Mouse (Mus musculus) liver (tissue): ENCODE measurements around the gene Btg1.

Experiments used
- DNase-seq: peaks from one replicate; pipeline ENCODE4 v3.0.0-alpha.2; 2020; ENCODE audit warnings: mixed read lengths

The Btg1 gene

DNA sequence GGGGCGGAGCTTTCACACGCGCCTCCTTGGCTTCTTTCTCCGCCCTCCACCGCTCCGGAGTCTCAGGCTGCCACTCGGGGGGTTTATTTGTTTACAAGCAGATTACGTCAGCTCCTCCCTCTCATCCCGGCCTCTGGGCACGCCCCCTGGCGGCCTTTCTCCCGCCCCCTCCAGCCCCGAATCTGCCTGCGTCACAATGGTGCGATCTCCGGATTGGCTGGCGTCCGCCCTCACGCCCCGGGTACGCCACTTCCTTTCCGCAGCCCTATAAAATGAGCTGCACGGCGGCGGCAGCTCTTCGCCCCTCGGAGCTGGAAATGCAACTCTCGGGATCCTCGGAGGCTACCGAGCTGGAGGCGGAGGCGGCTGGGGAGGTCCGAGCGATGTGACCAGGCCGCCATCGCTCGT is at the start of gene Btg1:
Gene Btg1 (plus strand): TSS at position 298 of the 408 bp plus-strand sequence.
- peak; percentile 99 for DNase-seq

DNA sequence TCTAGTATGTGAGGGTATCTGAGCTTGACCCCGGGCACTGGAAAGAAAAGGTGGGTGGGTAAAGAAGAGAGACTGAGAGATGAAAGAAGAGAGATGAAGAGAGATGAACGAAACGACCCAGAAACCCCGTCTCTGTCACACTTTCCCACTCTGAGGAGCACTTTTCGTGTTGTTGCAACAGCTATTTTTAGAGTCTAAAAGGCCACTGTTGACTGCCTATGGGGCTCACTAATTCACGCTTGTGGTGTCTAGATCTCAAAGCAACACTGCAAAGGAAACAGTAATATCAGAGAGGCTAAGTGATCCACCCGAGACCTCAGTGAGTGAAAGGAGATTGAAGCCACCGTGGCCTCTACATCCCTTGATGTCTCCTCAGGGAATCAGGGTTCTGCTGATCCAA is 47.3 kb upstream of the Btg1 start:
- DNase-seq = no peak

- DNase-seq = no peak
Measured at GRCm38 (mm10) chr10:96571176-96571575, 45.6 kb upstream of the Btg1 start.

- DNase-seq = no peak
Measured at GRCm38 (mm10) chr10:96574786-96575185, 42.0 kb upstream of the Btg1 start.

DNA sequence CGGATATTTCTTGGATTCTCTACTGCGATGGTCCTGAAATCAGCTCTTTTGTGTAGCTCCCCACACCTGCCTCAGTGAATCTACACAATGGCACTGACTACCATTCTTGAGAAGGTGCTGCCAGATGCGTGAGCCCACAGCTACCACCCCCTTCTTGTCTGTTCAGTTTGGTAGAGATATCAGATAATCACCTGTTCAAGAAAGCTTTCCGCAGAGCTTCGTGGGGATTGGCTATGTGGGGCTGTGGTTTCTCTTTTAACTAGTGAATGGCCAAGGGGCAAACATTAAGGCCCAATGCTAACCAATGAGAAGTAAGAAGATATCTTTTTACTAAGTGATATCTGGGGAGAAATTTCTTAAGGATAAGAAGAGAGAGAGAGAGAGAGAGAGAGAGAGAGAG is 41.5 kb upstream of the Btg1 start:
- DNase-seq = no peak

DNA sequence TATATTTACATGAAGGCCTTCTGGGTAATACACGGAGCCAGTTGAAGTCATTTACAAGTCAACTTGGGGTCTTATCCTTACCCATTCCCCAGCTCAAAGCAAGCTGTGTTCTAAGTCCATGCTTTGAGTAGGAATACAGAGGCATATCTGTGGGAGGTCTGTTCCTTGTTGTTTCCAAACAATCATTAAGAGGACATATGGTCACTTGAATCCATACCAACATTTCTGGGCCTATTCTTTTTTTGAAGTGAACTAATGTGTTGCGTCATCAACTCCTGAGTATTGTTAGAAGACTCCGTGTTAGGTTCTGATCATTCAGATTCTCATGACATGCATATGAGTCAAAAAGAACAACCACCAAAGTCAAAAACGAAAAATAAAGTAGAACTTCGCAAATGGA is 37.9 kb upstream of the Btg1 start:
- DNase-seq = no peak

- DNase-seq = no peak
Measured at GRCm38 (mm10) chr10:96579436-96579835, 37.4 kb upstream of the Btg1 start.

GRCm38 (mm10) chr10:96580246-96580645 is 36.6 kb upstream of the Btg1 start:
- no peak for DNase-seq

GRCm38 (mm10) chr10:96581232-96581631 is 35.6 kb upstream of the Btg1 start:
- no peak for DNase-seq

DNA sequence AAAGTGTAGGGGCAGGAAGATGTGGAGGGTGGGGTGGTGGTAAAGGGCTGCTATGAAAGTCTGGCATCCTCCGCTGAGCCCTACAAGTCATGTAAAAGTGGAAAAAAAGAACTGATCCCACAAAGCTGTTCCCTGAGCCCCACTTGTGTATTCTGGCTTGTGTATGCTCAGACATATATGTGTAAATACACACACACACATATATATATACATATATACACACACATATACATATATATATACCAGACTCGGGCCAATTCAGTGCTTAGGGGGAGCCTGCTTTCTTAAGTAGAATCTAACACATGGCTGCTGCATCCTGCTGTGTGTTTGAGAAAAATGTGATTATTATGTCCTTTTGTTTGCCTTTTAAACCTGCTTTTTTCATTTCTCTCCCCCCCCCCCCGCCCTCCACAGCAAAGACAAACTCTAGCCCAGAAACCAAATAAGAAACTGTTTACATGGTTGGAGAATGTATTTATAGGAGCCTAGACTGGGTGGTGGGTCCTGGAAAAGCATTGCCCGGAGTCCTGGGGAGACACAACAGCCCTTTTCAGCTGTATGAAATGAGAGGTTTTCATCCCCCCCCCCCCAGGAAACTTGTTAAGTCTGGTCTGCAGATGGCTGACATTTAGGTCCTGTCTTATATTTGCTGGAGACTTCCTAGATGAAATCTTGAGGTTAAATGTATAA is 30.5 kb upstream of the Btg1 start:
- DNase-seq = no peak

- DNase-seq = no peak
Measured at GRCm38 (mm10) chr10:96586881-96587217, 30.0 kb upstream of the Btg1 start.

DNA sequence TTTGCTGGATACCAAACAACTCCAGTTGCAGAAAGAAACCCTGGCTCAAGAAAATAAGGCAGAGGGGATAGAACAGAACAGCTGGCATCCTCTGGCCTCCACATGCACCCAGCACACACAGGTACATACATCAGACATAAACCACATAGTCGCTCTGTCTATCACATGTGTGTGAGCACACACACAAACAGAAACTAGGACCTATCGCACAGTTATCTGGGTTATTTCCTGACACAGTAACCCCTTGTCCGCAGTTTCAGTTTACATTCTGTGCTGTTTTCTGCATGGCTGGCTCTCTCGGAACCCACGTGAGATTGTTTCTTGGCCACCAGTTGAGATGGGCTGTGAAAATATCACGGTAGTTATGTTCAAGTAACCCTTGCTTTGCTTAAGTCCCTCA is 28.6 kb upstream of the Btg1 start:
- no peak for DNase-seq

GRCm38 (mm10) chr10:96589781-96590180 is 27.0 kb upstream of the Btg1 start:
- no peak for DNase-seq

- DNase-seq = no peak
Measured at GRCm38 (mm10) chr10:96592089-96592488, 24.7 kb upstream of the Btg1 start.

DNA sequence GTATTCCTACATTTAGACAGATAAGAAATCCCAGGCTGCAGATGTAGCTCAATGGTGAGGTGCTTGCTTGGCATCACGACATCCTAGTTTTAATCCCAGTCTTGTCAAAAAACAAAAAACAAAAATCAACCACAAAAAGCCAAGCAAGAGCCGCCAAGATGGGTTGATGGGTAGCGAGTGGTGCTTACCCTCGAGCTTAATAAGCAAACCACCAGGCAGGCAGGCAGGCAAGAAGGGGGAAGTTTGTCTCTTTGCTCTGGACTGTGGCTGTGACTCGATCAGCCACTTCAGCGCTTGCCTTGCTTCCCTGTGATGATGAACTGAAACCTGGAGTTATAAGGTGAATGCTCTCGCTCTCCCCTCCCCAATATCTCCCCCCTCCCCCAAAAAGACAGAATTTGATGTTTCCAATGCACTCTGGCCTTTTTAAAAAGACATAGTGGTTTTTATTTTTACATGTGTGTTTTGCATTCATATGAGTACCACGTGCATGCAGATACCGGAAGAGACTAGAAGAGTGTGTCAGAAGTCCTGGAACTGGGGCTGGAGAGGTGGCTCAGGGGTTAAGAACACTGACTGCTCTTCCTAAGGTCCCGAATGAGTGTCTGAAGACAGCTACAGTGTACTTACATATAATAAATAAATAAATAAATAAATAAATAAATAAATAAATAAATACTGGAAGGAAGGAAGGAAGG is 21.2 kb upstream of the Btg1 start:
- DNase-seq = no peak

GRCm38 (mm10) chr10:96596411-96596810 is 20.4 kb upstream of the Btg1 start:
- DNase-seq = no peak

DNA sequence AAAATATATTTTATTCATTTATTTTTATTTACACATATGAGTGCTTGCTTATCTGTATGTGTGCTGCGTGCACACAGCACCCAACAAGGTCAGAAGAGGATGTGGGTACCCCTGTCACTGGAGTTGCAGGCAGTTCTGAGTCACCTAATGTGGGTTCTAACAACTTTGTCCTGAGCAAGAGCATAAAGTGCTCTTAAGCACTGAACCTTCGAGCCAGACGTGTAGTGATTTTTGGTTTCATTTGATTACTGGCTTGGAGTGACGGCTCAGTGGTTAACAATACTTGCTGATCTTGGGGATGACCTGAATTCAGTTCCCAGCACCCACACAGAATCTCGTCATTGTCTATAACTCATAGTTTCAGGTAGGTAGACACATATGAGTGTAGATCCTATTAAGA is 17.2 kb upstream of the Btg1 start:
- DNase-seq = no peak

DNA sequence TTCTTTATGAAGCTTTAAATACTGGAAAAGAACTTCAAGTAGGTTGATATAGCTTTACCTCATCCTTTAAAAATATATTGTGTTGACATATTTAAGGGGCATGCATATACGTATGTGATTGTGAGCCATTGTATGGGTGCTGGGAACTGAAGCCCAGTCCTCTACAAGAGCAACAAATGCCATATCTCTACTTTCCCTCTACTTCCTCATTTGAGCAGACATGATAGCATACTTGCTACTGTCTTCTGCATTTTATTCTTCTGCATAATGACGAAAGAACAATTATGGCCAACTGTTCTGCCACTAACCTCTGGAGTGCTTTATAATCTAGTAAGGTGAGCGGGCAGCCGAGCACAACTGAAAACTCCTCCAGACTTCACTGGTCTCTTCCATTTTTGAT is 15.1 kb upstream of the Btg1 start:
- no peak for DNase-seq

DNA sequence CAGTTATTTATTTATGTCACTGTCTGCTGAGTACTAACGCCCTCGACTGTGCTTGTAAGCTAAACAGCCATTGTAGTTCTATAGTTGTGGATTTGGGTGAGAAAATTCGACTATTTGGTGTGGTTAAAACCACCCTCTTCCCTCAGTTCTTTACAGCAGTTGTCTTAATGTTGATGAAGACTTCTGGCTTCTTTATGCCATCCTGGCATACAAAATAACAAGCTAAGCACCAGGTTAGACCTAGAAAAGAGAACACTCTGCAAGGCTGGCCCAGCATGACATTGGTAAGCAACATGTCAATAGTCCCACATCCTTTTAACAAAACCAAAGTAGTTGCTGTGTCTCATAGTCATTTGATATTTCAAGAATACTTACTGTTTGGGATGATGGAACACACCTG is 14.5 kb upstream of the Btg1 start:
- DNase-seq = no peak

- no peak for DNase-seq
Measured at GRCm38 (mm10) chr10:96605168-96605567, 11.6 kb upstream of the Btg1 start.

GRCm38 (mm10) chr10:96605856-96606255 is 10.9 kb upstream of the Btg1 start:
- DNase-seq = no peak

GRCm38 (mm10) chr10:96607617-96608185 is 9.1 kb upstream of the Btg1 start:
- DNase-seq = no peak

GRCm38 (mm10) chr10:96609356-96610345 is 7.2 kb upstream of the Btg1 start:
- DNase-seq = no peak
